Mouse (Mus musculus): ENCODE measurements around the gene Galnt18. TPM values are rescaled to one million over a fixed set of nuclear protein-coding genes. Genes with fewer than 3 reads are reported as not detected.
A peak's percentile ranks its signal among the peaks of the same experiment; 100 is the strongest.

The Galnt18 gene
- polyA plus RNA-seq, 1 experiment = 28.7 TPM

DNA sequence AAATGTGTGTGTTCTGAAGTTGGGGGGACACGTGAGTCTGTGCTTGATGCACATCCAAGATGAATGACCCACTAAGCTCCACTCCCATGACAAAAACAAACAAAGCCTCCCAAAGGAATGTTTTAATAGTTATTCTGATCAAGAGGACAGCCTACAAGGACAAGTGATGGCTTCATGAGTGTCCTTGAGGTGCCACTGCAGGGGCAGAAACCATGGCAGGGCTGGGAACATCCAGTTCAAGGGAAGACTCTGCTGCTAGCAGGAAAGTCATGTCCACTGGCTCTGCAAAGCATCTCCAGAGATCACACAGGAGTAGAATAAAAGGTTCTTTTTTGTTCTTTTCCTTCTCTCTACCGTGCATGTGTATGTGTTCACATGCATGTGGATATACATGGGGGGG lies 140.9 kb downstream of the Galnt18 start:
- DNase-seq (ENCODE audit: extremely low spot score in 1 of 2, low spot score in 1 of 2) = no peak

DNA sequence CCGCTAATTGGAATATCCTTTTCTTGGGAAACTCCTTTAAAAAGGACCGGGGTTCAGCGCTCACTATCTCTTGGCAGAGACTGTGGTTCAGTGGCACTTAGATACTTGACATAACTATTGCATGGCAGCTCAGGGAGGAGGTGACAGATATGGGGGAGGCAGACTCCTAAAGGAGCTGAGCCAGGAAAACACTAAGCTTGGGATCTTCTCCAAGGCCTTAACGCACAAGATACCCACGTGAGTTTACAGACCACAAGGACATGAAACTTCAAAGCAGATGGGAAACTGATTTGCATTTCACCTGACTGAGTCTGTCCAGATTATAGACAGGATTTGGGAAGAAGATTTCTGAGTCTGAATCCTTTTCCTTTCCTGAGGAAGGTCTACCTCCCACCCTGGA lies 141.3 kb downstream of the Galnt18 start:
- peak; percentile 54 to 73 for DNase-seq (ENCODE audit: extremely low spot score in 1 of 2, low spot score in 1 of 2)

DNA sequence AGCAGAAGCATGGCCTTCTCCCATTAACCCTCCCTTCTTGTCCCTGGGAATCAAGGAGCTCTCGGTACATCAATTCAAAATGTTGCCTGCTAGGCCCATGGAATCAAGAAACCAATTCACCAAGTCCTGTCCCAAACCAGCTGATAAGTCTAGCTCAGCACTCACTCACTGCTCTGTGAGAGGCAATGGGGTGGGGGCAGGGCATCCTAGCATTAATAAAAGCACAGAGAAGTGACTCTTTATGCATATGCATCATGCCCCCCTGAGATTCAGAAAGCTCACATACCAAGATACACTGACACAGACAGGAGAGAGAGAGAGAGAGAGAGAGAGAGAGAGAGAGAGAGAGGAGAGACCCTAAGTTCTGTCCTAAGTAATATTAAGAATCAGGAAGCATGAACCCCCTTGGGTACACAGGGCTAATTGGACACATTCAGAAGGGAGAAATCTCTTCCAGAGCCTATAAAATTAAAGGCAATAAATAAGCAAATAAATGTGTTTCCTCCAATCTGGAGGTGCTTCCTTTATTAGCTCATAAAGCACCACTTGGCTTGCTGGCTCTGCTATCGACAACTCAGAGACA lies 141.8 kb downstream of the Galnt18 start:
- no peak for DNase-seq (ENCODE audit: extremely low spot score in 1 of 2, low spot score in 1 of 2)

DNA sequence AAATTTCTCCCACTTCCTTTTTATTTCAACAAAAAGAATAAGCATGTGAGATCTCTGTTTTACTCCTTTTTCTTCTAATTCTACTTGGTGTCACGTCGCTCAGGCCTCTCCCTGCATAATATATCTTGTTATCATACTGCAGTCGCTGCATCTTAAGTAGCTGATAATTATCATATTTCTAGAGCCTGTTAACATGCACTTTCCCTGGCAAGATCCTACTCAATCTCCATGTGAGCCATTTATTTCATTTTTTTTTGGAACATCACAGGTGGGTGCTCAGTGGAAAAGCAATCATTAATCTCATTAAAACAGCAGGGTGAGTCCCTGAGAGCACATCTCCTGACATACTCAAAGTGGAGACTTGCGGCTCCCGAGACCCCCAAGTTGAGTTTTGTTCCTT lies 143.3 kb downstream of the Galnt18 start:
- DNase-seq (ENCODE audit: extremely low spot score in 1 of 2, low spot score in 1 of 2) = no peak

DNA sequence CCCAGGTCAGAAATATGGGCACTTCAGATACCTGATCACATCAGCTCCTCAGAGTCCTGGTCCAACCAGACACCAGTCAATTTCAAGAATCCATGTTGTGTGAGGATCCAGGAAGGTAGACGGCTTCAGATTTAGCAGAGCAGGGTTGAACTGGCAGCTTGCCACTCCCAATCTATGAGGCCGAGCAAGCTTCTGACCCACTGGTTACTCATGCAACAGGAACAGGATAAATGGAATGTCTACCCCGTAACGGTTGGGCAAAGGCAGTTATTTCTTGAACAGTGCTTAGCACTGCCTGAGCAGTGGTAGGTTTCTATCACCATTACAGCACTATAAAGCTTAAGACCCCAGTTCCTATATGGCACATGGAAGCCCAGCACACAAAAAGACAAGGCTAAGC lies 148.5 kb downstream of the Galnt18 start:
- DNase-seq (ENCODE audit: extremely low spot score in 1 of 2, low spot score in 1 of 2) = no peak

DNA sequence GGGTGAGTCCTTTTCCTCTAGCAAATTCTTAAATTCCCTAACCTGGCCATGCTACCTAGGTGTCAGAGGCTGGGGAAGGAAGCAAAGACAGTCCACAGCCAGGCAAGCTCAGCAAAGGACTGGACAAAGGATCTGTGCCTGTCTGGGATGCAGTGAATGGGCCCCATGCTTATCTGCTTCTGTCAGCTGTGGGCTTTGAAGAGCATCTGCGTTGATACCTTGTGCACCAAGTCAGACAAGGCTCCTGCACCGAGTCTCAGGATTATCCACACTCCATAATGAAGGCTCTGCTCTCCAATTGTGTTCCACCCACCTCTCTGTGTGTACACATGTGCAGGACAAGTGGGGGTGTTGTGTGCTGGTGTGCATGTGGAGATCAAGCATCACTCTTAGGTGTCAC lies 153.5 kb downstream of the Galnt18 start:
- no peak for DNase-seq (ENCODE audit: extremely low spot score in 1 of 2, low spot score in 1 of 2)

DNA sequence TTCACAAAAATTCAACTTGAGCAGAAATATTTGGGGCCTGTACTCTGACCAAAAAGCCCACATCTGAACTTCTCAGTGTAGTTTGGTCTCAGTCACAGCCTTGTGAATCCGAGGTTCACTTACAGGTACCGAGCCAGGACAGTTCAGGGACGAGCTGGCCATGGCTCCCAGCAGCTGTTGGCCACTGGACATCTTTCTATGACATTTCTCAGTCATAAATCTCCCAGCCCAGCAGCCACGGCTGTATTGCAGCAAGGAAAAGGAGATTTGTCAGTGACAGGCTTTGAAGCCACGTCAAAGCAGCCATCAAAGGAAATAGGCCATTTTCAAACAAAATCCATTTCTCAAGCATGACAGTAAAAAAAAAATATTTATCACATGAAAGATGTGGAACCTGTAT lies 154.0 kb downstream of the Galnt18 start:
- DNase-seq (ENCODE audit: extremely low spot score in 1 of 2, low spot score in 1 of 2) = no peak

DNA sequence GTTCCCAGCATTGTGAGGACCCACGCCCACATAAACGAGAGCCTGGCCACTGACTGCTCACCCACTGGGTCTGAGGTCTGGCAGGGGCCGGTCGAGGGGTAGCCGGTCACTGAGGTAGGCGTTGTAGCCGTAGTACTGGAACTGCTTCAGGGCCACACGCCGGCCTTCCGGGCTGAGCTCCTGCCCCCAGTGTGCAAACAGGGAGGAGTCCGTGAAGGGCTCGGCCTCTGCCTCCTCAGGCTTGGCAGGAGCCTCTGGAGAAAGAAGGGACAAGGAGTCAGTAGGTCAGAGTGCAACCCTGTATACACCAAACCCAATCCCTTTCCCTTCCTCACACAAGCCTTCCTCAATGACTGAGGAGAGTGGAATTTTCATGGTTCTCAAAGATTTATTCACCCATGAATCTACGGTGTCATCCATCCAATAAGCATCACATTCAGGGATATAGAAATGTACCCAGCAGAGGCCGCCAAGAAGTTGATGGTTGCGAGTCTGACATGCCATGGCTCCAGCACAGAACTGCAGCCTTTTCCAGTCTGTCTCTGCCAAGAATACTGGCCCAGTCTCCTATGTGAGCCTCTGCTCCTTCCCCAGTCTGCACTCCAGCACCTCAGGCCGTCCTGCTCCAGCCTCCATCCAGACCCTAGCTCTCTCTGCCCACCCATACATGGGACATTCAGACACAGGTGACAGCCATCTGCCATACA lies 163.4 kb downstream of the Galnt18 start:
- DNase-seq (ENCODE audit: extremely low spot score in 1 of 2, low spot score in 1 of 2) = no peak

DNA sequence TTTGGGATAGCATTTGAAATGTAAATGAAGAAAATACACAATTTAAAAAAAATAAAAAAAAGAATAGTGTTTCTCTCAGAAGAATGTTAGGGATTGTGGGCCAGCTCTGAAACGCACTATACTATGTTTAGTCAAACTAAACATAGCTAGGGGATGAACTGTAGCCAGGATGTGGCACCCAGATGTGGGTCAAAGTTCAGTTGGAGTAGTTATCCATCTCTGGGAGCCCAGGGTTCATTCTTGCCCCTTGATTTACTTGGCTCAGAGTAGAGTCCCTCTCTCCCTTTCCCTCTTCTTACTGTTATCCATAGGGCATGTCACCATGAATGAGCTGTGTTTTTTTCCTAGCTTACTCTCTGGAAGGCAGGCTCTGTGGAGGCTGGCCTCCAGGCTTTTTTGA lies 165.3 kb downstream of the Galnt18 start:
- no peak for DNase-seq (ENCODE audit: extremely low spot score in 1 of 2, low spot score in 1 of 2)

DNA sequence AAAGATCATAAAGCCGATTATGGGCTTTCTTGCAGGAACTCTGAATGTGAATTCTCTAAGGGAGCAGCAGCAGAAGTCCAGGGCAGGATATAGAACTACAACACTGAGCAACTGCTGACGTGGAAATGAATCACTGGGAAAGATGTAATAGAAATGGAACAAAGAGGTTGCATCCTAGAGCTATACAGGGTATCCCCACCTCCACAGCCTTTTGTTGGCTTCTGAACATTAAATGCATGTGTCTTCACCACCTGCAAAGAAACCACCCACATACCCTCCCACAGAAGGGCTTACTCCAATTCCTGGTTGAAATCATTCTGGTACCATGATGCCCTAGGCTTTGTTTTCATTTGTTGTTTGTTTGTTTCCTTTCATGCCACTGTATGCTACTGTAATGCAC lies 172.3 kb downstream of the Galnt18 start:
- peak in 1 of 2 experiments; percentile 61 for DNase-seq (ENCODE audit: extremely low spot score in 1 of 2, low spot score in 1 of 2)

DNA sequence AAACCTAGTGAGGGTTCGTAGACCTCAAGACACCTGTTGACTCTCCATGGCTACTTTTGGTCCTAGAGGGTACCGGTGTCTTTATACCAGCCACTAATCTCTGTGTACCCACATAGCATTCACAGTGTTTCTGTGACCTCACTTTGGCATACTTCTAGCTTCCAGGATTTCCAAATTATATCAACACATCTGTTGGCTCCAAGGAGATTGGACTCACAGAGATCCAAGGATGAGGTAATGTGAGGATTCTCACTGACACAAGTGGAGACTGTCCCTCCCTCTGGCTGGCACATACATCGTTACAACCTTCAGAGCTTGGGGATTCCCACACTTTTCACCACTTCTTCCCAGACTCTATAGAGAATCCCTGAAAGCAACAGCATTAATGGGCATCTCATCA lies 173.7 kb downstream of the Galnt18 start:
- no peak for DNase-seq (ENCODE audit: extremely low spot score in 1 of 2, low spot score in 1 of 2)

DNA sequence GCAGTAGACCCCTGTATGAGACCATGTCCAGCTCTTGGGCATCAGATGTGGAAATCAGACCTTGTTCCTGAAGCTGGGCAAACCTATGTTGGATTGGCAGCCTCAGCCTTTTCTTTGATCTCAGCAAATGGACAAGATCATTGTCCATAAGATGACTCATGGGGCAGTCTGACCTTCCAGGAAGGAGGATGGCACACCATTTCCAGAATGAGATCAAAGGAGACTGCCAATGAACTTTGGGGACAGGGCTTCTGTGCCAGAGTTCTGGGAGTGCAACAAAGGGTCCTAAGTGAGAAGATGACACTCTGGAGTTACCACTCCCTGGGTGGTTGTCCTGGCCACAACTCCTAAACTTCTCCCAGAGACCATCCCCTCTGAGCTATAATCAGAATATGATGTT lies 174.1 kb downstream of the Galnt18 start:
- DNase-seq (ENCODE audit: extremely low spot score in 1 of 2, low spot score in 1 of 2) = no peak

DNA sequence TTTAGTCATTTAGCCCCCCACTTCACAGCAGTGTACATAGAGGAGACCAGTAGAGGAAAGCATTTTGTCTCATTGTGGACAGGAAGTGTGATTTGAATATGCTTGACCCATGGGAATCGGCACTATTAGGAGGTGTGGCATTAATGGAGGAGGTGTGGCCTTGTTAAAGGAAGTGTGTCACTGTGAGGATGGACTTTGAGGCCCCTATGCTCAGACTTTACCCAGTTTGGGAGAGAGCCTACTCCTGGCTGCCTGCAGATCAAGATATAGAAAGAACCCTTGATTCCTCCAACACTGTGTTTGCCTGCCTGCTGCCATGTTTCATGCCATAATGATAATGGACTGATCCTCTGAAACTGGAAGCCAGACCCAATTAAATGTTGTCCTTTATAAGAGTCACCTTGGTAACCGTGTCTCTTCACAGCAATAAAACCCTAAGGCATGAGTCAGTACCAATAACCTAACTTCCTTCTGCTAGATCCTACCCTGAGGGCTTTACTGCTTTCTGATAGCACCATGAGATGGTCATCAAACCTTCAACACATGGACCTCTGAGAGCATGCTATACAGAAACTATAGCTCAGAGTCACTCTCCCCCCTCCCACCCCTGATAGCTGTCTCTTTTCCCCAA lies 175.1 kb downstream of the Galnt18 start:
- DNase-seq (ENCODE audit: extremely low spot score in 1 of 2, low spot score in 1 of 2) = no peak

DNA sequence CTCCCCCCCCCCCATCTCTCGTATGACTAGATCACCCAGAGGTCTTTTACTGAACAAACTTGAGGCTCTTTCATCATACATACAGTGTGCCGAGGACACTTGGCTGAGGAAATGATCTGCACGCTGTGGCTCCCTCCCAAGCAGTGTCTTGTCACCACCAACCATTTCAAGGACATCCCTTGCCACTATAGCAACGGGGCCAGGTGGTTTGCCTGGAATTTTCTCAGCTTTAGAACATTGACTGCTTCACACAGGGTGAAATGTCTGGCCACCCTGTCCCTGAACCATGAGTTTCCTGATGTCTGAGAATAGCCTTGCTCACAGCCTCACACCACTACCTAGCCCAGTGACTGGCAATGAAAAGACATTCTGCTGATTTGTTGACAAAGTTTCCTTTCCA lies 176.6 kb downstream of the Galnt18 start:
- DNase-seq (ENCODE audit: extremely low spot score in 1 of 2, low spot score in 1 of 2) = no peak

DNA sequence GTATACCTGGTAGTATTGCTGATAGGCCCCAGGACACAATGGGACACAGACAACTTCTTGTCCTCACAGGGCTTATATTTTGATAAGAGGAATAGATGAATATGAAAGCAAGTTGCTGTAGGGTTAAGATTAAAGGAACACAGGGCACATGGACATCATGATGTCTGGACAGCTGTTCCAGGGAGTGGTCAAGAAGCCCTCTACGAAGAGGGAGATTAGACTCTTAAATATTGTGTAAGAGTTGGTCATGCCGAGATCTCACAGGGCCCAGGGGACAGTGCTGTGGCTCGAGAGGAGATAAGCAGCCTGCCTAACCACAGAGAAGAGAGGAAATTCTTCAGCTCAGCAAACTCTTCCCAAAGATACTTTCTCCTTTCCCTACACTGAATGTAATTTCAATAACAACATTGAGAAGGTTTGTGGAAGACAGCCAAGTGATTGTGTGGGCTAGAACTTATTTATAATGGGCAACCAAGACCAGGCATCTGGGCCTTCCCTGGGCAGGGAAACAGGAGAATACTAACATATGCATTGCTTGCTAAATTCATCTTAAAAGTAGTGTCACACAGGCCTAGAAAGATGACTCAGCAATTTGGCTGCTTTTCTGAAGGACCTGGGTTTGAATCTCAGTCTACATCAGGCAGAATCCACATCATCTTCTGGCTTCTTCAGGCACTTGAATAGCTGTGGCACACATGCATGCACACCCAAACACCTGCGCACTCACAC lies 178.3 kb downstream of the Galnt18 start:
- DNase-seq (ENCODE audit: extremely low spot score in 1 of 2, low spot score in 1 of 2) = peak; percentile 55 to 79

DNA sequence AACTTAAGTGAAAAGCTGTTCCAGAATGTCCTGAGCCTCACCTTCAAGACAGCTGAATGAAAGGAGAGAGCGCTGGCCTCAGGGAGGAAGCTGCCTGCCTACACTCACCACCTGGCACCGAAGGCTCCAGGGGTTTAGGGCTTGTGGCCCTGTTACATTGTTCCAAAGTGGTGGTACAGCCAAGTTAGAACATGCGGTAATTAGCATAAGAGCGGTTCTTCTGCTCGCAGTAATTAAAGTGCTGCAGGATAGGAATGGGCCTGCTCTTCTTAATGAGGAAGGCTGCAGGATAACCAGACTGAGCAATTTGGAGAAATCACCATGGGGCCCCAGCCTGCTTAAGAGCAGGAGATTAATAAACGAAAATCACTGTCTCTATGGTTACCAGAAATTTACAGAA lies 179.0 kb downstream of the Galnt18 start:
- no peak for DNase-seq (ENCODE audit: extremely low spot score in 1 of 2, low spot score in 1 of 2)

DNA sequence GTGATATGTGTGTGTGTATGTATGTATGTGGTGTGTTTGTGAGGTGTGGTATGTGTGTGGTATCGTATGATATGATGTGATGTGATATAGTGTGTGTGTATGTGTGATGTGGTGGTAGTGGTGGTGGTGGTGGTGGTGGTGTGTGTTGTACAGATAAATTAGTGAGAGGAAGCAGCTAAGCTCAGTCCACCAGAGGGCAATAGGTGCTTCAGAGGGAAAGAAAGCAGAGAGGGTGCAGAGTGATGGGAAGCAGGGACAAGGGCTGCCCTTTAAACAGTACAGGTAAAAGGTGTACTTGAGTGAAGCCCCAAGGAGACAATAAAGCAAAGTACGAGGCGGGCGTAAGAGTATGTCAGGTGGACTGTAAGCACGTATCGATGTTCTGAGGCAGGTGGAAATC lies 186.1 kb downstream of the Galnt18 start:
- no peak for DNase-seq (ENCODE audit: extremely low spot score in 1 of 2, low spot score in 1 of 2)

DNA sequence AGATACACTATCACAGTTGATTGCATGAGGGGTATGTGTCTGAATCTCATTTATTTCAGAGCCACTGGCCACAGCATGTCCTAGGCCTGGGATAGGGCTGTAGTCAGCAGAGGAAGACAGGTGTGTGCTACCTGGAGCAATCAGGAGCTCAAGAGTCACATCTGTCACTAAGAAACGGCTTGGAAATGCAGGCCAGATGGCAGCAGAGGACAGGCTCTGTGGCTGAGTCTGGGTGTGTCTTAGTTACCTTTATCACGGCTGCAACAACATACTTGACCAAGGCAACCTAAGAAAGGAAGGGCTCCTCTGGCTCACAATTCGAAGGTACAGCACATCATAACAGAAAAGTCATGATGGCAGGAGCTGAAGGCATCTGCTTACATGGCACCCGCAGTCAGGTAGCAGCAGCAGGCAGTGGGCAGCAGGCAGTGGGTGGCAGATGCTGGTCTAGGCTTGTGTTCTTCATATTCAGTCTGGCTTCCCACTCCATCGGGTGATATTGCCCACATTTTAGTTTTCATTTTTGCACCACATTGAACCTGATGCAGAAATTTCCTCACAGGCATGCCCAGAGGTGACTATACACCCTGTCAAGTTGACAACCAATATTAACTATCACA lies 190.2 kb downstream of the Galnt18 start:
- no peak for DNase-seq (ENCODE audit: extremely low spot score in 1 of 2, low spot score in 1 of 2)

DNA sequence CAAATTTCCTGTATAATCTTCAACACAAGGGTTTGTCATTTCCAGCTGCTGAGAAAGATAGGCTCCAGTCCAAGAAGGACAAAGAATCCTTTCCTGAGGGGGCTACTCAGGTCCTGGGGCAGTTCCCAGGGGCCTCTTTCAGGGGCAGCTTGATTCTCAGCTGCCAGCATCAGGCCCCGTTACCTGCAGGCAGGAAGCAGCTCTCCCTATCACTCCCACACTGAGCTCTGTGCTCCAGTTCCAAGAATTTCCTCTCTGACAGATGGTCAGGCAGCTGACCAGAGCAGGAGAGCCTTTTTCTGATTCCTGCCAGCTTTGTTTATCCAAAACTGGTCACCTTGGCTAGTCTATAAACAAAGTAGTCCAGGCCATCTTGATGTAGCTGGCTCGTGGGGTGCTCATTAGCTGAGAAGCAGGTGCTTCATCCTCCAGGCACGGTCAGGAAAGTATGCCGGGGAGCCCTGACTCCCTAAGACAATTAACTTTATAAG lies 191.4 kb downstream of the Galnt18 start:
- no peak for DNase-seq (ENCODE audit: extremely low spot score in 1 of 2, low spot score in 1 of 2)

DNA sequence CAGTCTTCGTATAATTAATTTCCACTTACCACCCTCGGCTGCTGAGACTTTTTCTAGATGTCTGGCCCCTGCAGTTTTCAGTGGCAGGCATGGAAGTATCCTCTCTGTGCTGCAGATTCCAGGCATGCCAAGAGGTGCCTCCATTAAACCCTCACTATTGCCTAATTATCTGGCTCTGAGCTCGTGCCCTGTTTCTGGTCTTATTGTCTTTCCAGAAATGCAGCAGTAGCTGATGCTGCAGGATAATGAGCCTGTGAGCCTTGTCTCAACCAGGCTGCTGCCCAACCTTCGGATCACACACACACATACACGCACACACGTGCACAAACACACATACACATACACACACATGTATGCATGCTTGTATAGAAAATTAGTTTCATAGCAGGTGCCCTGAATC lies 199.2 kb downstream of the Galnt18 start:
- DNase-seq (ENCODE audit: extremely low spot score in 1 of 2, low spot score in 1 of 2) = no peak

DNA sequence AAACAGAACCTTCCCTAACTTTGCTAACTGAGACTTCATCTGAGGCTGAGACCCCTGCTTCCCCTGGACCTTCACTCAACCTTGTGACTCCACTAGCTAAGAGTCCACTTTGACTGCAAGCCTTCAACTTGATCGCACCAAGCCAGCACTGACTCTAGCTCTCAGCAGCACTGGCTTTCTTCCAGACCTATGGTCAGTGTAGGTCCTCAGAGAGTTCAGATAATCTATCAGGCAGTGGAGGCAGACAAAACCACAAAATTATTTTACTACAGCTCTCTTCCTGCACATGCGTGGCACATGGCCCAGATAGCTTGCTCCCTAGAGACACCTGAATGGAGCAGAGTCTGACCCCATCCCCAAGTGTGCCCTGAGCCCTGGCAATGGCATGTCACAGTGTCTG lies 204.7 kb downstream of the Galnt18 start:
- DNase-seq (ENCODE audit: extremely low spot score in 1 of 2, low spot score in 1 of 2) = no peak
